Mouse (Mus musculus) embryo, embryonic 11 days (tissue): ENCODE results near the gene Sec31b.
A peak's percentile ranks its signal among the peaks of the same experiment; 100 is the strongest.

ENCODE experiments used
- DNase-seq: peaks from one replicate; pipeline ENCODE4 v3.0.0-alpha.2; 2015

Sec31b gene

GRCm38 (mm10) chr19:44545321-44546041 lies at the start of gene Sec31b:
Gene Sec31b, minus strand, starts transcription at chr19:44545864.
- peak; percentile 67 for DNase-seq

GRCm38 (mm10) chr19:44594180-44594579 lies 48.5 kb upstream of the Sec31b start:
- DNase-seq, result no peak

DNA sequence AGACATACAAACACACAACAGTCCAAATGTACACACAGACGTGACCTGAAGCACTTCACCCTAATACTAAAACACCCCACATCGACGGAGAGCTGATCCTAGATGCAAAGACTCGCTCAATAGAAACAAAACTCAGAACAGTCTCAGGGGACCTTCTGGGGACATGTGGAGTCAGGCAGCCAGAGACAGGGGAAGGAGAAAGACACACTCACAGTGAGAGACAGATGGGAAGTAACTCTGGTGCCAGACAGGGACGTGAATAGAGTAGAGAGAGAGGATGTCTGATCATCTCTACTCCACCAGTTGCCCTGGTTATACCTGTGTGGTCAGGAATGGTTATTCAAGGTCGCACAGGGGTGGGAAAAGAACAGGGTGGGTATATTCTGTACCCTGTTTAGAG lies 46.0 kb upstream of the Sec31b start:
- no peak for DNase-seq

DNA sequence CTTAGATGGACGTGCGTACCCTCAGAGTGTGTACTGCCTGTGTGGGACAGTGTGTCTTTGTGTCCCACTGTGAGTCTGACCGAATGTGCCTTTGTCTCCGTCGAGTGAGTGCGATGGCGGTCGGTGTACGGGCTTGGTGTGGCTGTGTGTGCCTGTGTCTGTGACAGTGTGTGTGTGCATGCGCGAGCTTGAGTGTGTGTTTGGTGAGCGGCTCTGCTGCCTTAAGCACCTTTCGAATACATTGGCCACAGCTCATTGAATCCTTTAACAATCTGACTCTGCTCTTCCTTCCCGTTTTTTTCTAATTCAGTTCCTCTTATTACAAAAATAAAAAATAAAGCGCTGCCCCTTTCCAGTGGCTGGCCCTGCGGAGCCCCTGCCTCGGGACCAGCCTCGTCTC lies 45.3 kb upstream of the Sec31b start:
- DNase-seq, result no peak

GRCm38 (mm10) chr19:44589591-44590223 lies 44.0 kb upstream of the Sec31b start:
- no peak for DNase-seq

GRCm38 (mm10) chr19:44588036-44588435 lies 42.4 kb upstream of the Sec31b start:
- no peak for DNase-seq

DNA sequence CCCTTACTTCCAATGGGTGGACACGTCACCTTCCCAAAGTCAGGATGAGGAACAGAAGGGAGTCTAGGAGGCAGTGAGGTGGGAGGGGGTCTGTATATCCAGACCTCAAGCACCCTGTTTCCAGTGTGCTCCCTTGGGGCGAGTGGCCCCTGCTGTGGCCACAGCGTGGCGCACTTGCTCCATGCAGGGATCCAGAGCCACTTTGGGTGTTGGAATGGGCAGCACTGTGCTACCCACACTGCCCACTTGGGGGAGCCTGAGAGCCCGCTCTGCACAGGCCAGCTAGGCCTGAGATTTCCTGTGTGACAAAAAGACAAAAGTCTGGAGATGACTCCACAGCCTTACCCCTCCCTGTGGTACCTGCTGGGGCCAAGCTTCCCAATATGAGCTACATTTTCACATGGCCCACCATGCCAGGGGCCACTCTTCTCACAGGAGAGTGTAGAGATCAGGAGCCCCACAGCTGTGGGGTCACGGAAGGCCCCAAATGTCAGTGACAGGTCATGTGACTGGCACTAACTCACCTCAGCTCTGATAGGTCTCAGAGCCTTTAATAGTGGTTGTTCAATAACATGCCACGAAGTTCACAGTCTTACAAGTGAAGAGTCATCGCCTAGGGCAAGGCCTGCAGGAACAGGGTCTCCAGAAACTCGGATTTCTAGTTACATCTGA lies 37.1 kb upstream of the Sec31b start:
- peak; percentile 91 for DNase-seq

DNA sequence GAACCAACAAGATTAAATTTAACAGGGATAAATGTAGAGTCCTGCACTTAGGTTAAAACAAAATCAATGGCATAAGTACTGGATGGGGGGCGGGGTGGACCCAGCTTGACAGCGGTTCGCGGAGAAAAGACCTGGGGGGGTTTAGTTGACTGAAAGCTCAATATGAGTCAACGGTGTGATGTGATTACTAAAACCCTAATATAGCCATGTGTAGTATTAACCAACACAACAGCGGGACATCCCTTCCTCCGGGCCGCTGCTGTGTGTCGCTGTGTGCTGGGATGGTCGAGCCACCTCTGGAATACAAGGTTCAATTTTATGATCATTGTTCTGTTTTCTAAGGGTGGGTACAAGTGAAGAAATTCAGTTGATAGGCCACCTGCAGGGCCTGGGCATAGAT lies 36.4 kb upstream of the Sec31b start:
- DNase-seq, result no peak

GRCm38 (mm10) chr19:44578038-44578437 lies 32.4 kb upstream of the Sec31b start:
- no peak for DNase-seq

DNA sequence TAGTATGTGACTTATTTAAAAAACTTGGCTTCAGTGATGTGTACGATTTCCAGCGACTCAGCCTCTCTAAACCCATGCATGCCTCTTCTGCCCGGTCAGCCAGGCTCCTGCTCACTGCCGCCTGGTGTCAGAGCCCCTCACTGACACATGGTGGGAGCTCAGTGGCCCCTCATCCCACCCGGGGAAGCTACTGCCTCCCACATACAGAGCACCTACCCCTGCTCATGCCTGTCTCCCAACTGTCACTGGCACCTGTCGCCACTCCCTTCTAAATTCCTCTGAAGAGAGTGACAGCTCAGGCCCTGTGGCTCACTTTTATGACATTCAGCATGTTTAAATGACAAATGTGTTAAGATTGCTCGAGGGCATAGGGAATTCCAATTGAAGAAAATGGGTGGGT lies 30.6 kb upstream of the Sec31b start:
- DNase-seq, result no peak

- no peak for DNase-seq
Measured at GRCm38 (mm10) chr19:44567763-44568162, 22.1 kb upstream of the Sec31b start.

GRCm38 (mm10) chr19:44564006-44564405 lies 18.3 kb upstream of the Sec31b start:
- DNase-seq, result no peak

GRCm38 (mm10) chr19:44562652-44563206 lies 17.1 kb upstream of the Sec31b start, which contains the start of gene Hif1an:
Gene Hif1an, plus strand, starts transcription at chr19:44562850.
- DNase-seq, result peak; percentile 96

DNA sequence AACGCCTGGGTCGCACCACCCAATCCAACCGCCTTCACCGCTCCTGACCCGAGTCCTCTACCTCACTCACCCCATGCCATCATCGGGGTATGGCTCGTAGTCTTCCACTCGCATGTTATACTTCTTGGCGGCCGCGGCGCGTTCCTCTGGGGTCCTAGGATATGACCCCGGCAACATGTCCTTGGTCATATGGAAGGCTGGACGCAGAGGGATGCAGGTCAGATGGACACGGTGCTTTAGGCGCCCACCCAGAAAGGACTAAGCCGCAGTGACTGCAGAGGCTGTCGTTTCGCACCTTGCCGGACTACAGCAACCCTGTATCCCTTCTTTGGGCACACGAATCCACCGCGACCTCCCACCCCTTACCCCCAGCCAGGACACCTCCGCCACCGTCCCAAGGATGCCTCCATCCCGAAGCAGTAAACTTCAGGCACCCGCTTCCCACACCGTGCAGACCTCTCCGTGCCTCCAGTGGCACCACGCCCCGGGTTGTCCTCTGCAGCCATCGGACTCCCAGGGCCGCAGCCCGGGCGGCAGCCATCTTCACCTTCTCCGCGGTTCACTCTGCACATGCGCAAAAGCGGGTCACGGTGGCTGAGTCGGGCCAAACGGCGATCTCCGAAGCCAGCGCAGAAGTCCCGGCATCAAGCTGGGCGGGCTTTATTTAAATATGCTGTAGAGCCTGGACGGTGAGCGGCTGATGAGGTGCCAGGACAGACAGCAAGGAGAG lies 9.4 kb upstream of the Sec31b start, which contains the start of gene Ndufb8:
Gene Ndufb8 (minus strand): TSS at position 580 of the 730 bp plus-strand sequence.
- peak; percentile 95 for DNase-seq

DNA sequence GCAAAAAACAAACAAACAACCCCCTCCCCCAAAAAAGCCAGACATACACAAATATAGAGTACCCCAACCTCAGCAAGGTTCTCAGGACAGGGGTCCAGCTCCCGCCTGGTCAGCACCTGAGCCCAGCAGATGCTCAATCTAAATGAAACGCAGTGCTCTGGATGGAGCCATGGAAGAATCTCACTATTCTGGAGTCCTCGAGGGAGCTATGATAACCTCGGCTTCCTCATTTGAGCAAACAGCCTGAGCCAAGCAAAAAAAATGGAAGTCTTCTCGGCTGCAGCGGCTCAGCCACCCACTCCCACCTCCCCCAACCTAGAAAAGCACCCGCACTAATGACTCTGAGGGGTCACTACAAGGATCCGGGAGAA lies 8.8 kb upstream of the Sec31b start:
- peak; percentile 5 for DNase-seq

DNA sequence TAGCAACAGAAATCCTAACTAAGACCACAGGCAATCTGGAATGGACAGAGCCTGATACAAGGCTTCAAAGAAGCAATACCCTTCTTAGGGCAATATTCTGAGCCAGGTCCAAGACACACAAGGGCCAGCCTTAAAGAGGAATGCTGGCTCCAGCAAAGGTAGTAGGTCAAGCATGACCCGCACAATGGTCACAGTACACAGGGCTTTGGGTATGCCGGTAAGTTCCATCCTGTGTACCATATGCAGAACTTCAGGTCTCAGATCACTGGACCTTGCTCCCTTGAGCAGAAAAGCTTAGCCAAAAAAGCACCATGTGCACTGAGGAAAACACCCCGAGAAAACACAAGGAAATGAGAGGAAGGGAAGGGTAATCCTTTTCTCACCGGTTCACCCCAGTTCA lies 7.6 kb upstream of the Sec31b start:
- no peak for DNase-seq

GRCm38 (mm10) chr19:44552731-44553130 lies 7.1 kb upstream of the Sec31b start, which contains the start of gene Gm20538:
Gene Gm20538, minus strand, starts transcription at chr19:44552831.
- no peak for DNase-seq

GRCm38 (mm10) chr19:44544775-44545174 lies 889 bp downstream of the Sec31b start:
- DNase-seq, result peak; percentile 91

DNA sequence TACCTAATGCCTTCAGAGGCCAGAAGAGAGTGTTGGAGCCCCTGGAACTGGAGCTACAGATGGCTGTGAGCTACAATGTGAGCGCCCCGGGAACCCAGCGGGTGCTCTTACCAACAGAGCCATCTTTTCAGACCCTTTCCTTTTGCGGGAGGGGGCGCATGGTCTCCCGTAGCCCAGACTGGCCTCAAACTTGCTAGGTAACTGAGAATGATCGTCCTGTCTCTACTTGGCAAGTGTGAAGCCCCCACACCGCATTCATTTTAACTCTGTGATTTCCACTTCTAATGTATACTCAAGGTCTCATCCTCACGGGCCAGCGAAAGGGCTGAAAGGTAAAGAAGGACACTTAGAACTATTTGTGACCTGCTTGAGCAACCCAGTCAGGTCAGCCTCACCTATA lies 1.3 kb downstream of the Sec31b start:
- DNase-seq, result no peak

DNA sequence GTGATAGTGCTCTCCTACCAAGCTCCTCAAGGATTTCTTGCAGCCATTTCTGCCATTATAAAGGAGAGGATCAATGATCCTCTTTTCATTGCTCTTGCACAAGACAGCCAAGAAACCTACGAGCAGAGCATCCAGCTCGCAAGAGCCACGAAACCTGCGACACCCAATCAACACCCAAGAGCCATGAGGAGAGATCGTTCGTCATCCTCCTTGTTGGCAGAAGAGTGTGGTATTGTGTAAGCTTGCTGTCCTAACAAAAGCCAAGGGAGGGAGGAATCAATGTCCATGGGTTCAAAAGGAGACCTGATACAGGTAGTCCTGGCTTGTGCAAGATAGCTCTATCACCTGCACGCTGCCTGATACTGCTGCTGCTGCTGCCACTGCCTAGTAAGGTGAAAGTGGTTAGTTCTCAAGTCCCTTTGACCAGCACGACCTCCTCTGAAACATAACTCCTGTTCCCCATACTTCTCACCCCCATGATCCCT lies 2.9 kb downstream of the Sec31b start:
- no peak for DNase-seq

- DNase-seq, result no peak
Measured at GRCm38 (mm10) chr19:44537416-44537815, 8.2 kb downstream of the Sec31b start.

DNA sequence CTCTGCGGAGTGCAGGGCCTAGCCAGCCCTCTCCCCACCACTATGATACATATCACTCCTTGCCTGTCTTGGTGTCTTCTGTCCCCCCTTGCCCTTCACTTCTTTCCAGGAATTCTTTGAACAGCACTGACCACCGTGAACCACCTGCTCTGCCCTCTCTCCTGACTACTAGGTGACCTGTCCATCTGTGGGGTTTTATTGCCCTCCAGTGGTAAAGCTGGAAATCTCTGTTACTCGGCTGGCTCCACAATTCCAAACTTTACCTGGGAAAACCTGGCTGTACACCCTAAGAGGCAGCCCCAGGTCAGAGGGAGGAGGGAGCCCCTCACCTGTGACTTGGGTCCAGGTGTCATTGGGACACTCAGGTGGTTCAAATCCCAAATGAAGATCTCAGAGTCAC lies 10.3 kb downstream of the Sec31b start:
- DNase-seq, result peak; percentile 38

GRCm38 (mm10) chr19:44530018-44530417 lies 15.6 kb downstream of the Sec31b start:
- no peak for DNase-seq
